Mouse (Mus musculus) spleen, postnatal 14 days (tissue): ENCODE data around the gene Rpl13a.
"Not testable (repeated sequence)": the region's sequence is repeated elsewhere in the genome, so short reads cannot be mapped to it uniquely, and the experiment has no call there.

Experiments used
- DNase-seq, 2 experiments: peaks; one replicate each; pipeline ENCODE4 v3.0.0; 2021 to 2022; ENCODE audit warnings: low spot score in 2 of 2

Gene Rpl13a

GRCm38 (mm10) chr7:45157459-45157858 is 28.9 kb upstream of the Rpl13a start:
- DNase-seq = no peak

DNA sequence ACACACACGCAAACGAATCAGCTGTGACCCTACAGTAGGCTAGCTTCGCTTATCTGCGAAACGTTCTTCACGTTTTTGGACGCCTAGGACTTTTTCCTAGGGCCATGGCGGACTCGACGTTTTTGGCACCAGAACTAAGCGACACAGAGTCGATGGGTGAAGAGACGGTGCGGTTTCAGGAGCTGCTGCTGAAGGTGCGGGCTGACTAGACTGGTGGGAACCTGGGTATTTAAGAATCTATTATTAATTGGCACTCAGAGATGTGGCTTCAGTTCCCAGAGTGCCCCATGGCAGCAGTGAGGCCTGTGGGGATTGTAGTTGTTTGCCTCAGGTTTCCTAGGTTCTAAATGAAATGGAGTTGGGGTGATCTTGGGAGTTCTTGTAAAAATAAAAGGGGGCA is 27.6 kb upstream of the Rpl13a start:
- no peak for DNase-seq

DNA sequence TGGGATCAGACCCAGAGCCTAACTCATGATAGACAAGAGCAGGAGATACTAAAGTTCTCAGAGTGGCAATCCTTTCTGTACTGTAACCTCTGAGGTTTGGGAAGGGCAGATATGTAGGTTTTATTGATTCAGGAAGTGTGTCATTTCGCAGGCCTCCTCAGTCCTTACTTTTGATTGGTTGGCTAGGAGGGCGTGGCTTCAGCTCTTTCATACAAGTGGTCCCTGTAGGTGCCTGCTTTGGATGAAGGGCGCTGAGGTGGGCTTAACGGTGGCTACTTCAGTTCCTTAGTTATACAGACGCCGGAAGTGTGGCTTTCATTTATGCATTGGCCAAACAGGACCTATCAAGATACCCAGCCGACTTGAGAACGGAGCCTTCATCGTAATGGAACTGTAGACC is 27.0 kb upstream of the Rpl13a start:
- DNase-seq = no peak

GRCm38 (mm10) chr7:45154993-45155514 is 26.5 kb upstream of the Rpl13a start:
- DNase-seq = peak in 1 of 2 experiments; percentile 52

GRCm38 (mm10) chr7:45154096-45154992 is 25.8 kb upstream of the Rpl13a start, which contains the start of the genes Pih1d1 and Aldh16a1:
Pih1d1 (plus strand) TSS chr7:45154303.
Aldh16a1 (minus strand) TSS chr7:45154584.
- DNase-seq = peak; percentile 93 to 95

- DNase-seq = no peak
Measured at GRCm38 (mm10) chr7:45153586-45153985, 25.0 kb upstream of the Rpl13a start.

- DNase-seq = not testable (repeated sequence)
Measured at GRCm38 (mm10) chr7:45153052-45153451, 24.5 kb upstream of the Rpl13a start.

DNA sequence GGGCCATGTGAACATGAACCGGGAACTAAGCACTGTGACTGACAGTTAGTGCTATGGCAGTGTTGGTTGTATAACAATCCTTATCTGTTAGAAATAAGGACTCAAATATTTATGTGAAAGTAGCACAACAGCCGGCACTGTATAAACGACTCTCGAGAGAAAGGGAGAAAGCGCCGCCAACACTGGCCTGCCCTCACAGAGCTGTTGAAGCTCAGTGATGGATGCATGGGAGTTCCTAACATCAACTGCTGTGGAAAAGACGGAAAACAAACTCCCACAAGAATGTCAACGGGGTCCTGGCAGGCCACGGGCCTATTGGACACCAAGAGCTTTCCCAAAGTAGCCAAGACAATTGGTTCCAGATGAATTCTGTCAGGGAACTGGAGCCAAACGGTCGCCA is 22.7 kb upstream of the Rpl13a start:
- DNase-seq = no peak

DNA sequence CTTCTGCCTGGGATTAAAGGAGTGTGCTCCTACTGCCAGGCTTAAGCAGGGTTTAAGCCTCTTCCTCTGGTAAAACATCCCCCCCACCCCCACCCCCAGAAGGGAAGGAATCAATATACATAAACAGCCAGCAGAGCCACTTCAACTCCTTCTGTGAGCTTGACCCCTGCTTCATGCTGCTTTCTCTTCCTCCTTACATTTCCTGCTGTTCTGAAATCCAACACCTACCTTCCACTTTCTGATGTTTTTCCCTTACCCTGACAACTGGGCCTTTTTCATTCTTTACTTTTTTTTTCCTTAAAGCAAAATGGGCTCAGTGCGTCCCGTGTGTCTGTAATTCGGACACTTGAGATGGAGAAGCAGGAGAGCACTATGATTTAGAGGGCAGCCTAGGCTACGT is 21.8 kb upstream of the Rpl13a start:
- DNase-seq = no peak

- no peak for DNase-seq
Measured at GRCm38 (mm10) chr7:45149545-45149944, 21.0 kb upstream of the Rpl13a start.

- no peak for DNase-seq
Measured at GRCm38 (mm10) chr7:45148534-45149098, 20.1 kb upstream of the Rpl13a start.

DNA sequence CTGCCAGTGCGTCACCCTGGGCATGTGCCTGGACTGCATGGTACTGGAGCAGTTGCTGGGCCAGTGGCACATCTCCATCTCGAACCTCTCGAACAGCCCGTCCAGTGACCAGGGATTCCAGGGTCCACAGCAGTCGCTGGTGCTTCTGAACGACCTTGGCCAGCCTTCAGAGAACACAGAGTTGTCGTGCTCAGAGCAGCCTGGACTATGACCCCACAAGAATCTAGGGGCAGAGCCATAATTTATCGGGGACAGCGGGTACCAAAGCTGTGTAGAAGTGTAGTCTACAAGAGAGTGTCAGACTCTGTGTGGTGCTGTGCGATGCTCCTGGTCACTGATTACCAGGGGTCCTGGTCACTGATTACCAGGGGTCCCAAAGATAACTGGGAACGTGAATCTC is 19.3 kb upstream of the Rpl13a start:
- no peak for DNase-seq

DNA sequence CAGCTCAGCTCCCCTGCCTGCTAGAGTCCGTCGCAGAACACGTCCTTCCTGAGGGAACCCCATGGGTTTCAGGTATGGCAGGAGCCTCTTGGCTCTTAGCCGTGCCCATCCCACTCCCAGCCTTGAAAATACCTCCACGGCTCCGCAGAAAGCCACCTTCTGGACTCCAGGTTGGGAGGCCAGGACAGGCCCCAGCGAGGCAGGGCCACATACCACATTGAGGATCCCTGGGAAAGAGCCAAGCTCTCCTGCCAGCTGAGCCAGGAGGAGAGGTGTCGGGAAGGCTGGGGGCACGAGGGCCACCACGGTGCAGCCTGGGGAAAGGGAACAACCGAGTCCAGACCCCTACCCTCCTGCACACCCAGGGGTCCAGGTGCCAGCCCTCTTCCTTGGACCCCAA is 18.7 kb upstream of the Rpl13a start:
- DNase-seq = no peak

- no peak for DNase-seq
Measured at GRCm38 (mm10) chr7:45145460-45145859, 16.9 kb upstream of the Rpl13a start.

DNA sequence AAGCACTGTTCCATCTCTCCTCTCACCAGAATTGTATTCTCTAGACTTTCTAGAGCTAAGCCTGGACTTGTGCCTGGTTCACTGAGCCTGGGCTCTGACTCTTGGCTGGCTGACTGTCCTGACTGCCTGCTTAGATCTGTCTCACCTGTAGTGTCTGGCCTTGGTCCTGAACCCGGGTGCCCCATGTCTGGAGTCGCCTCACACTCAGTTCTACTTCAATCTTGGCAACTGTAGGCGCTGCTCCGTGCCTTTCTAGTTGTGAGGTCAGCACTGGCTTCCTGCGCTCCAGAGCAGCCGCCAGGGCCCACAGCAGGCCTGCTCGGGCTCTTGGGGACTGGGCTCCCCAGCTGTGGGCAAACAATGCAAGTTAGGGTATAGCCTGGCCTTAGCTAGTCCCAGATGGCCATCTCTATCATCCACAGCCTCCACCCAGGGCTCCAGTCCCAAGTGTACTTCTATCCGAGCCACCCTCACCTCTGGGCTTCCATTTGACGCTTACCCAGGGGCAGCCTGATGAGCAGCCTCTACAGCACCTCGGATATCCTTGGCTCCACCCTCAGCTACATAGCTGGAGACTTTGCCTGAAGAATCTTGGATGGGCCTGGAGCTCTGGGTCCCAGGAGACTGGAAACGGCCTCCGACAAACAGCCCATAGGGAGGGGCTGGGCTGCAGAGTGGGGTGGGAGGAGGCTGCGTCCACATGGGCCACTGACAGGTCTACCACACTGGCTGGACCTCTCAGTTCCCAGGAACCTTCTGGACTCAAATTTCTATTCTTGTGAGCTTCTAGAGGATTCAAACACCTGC is 16.0 kb upstream of the Rpl13a start:
- DNase-seq = no peak

GRCm38 (mm10) chr7:45141914-45142313 is 13.4 kb upstream of the Rpl13a start:
- no peak for DNase-seq

GRCm38 (mm10) chr7:45141319-45141718 is 12.8 kb upstream of the Rpl13a start:
- no peak for DNase-seq

DNA sequence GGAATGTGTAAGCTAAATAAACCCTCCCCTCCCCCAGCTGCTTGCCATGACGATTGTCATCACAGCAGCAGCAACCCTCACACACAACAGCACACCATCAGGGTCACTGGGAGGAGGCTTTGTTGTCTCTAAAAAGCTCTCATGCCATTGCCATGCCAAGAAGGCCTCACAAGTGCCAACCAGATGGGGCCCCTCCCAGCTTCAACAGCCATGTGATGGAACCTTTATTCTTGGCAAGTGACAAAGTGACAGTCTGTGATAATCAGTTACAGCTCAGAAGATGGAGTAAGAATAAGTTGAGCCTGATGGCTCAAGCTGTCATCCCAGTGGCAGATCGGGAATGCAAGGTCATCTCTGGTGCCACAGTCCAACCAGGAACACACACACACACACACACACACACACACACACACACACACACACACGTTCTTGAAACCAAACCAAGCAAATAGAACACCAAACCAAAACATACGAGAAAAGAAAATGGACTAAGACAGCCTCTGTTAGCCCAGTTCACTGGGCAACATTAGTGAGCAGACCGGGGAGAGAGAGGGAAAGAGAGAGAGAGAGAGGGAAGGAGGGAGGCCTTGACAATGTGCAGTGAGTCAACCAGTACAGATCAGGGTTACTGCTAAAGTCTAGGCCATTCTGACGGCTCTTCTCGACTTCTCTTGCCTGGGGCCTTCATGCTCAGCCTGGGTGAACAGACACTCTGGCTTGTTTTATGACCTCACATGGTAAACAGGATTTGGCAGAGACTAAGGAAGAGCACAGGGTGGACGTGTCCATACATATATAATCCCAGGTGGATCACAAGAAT is 11.6 kb upstream of the Rpl13a start:
- no peak for DNase-seq

DNA sequence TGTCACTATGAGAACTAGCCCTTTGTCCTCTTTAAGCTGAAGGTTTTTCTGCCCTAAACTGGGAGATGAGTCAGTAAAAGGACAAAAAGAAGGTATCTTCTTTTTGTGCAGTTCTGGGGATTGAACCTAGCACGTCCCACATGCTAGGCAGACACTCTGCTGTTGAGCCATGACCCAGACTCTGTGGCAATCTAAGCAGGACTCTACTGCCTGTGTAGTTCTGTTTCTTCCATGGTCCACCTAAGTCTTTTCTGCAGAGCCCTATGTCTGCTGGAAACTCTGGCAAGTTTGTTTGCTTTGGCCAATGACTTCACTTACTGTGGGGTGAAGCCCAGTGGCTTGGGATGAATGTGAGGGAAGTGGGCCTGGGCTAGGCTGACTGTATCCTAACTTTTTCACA is 9.8 kb upstream of the Rpl13a start:
- no peak for DNase-seq

GRCm38 (mm10) chr7:45137171-45138006 is 8.8 kb upstream of the Rpl13a start:
- DNase-seq = no peak
